Mouse (Mus musculus): ENCODE data around the gene Gm42715.

- TF ChIP-seq CTCF (IDR thresholded peaks at IDR 0.05; ENCODE audit: low read depth, low read length), result no peak
- TF ChIP-seq POLR2AphosphoS5 (IDR thresholded peaks at IDR 0.05; ENCODE audit: insufficient replicate concordance, low read depth, low read length), result no peak
- TF ChIP-seq TAL1 (conservative IDR thresholded peaks at IDR 0.05; ENCODE audit: low read depth, low read length), result no peak
- no peak for TF ChIP-seq GATA1 (IDR thresholded peaks at IDR 0.05; ENCODE audit: borderline replicate concordance, low read length)
- TF ChIP-seq GATA2 (IDR thresholded peaks at IDR 0.05; ENCODE audit: borderline replicate concordance, low read depth, low read length), result no peak
Measured at GRCm38 (mm10) chr7:127585031-127585430, 65.6 kb downstream of the Gm42715 start.
